Mouse (Mus musculus) small intestine, adult 2 months (tissue): ENCODE measurements around the gene Elovl6.

Experiments
- CTCF ChIP-seq: fragments of 200-500 bp; IDR thresholded peaks from 2 replicates; pipeline ENCODE4 v1.5.1; 2012; ENCODE audit warnings: low read depth, mild to moderate bottlenecking, control low read depth, inconsistent platforms, low read length, moderate library complexity, mixed read lengths; ENCODE audit not compliant: insufficient replicate concordance, insufficient read length; ENCODE audit errors: extremely low read depth
- POLR2A ChIP-seq: fragments of 200-500 bp; IDR thresholded peaks from 2 replicates; pipeline ENCODE4 v1.6.1; 2012; ENCODE audit warnings: low read depth, mild to moderate bottlenecking, control low read depth, inconsistent platforms, low read length, moderate library complexity

- TF ChIP-seq CTCF, result no peak
- TF ChIP-seq POLR2A, result no peak
Observed at GRCm38 (mm10) chr3:129540882-129541281, 8.7 kb downstream of the Elovl6 start.
